Mouse (Mus musculus) embryonic fibroblast, embryonic 13.5 days (primary cell): Measurements from ENCODE around the gene Exoc4.

Source experiments
- CTCF ChIP-seq: IDR thresholded peaks from 2 replicates; pipeline ENCODE4 v1.5.1; 2011; ENCODE audit warnings: mild to moderate bottlenecking, control low read depth, low read length, moderate library complexity, borderline replicate concordance; ENCODE audit not compliant: insufficient read depth
- POLR2A ChIP-seq: IDR thresholded peaks from 2 replicates; pipeline ENCODE4 v1.6.1; 2011; ENCODE audit warnings: low read depth, mild to moderate bottlenecking, control low read depth, low read length, moderate library complexity

- TF ChIP-seq CTCF, result no peak
- no peak for TF ChIP-seq POLR2A
Observed at GRCm38 (mm10) chr6:33804775-33805174, 555.9 kb downstream of the Exoc4 start.
